Mouse (Mus musculus) intestine, postnatal 0 days (tissue): Measurements from ENCODE around the gene Klhdc8a. TPM values are rescaled to one million over a fixed set of nuclear protein-coding genes. Genes with fewer than 3 reads are reported as not detected.

Source experiments
- ATAC-seq: fragments of 200-750 bp; cut with Nextera tagmentation; 2 replicates; pipeline ENCODE4 v1.8.0; 2017; ENCODE audit warnings: mild to moderate bottlenecking, moderate TSS enrichment, moderate library complexity
- H3K27ac ChIP-seq: fragments of 300-500 bp; sonication (generic); 2 replicates; pipeline ENCODE4 v1.5.1; 2014; ENCODE audit warnings: mild to moderate bottlenecking, low read depth, low read length, moderate library complexity
- H3K27me3 ChIP-seq: fragments of 300-500 bp; sonication (generic); replicated peaks from 2 replicates; pipeline ENCODE4 v1.6.1; 2014; ENCODE audit warnings: low read length, mixed read lengths; ENCODE audit not compliant: control insufficient read depth, insufficient read depth
- H3K36me3 ChIP-seq: fragments of 300-500 bp; sonication (generic); 2 replicates; pipeline ENCODE4 v1.6.1; 2014; ENCODE audit warnings: mild to moderate bottlenecking, moderate library complexity; ENCODE audit not compliant: control insufficient read depth, insufficient read depth
- H3K4me1 ChIP-seq: fragments of 300-500 bp; sonication (generic); replicated peaks from 2 replicates; pipeline ENCODE4 v1.6.1; 2014; ENCODE audit warnings: antibody characterized with exemption, low read length, mixed read lengths; ENCODE audit not compliant: control insufficient read depth, insufficient read depth
- H3K4me2 ChIP-seq: fragments of 300-500 bp; sonication (generic); replicated peaks from 2 replicates; pipeline ENCODE4 v1.6.1; 2014; ENCODE audit warnings: low read depth, mild to moderate bottlenecking, moderate library complexity
- H3K4me3 ChIP-seq: fragments of 300-500 bp; sonication (generic); 2 replicates; pipeline ENCODE4 v1.5.1; 2014; ENCODE audit warnings: low read depth, low read length
- H3K9ac ChIP-seq: fragments of 300-500 bp; sonication (generic); 2 replicates; pipeline ENCODE4 v1.6.1; 2014; ENCODE audit warnings: mild to moderate bottlenecking, low read depth, low read length
- H3K9me3 ChIP-seq: fragments of 300-500 bp; sonication (generic); 2 replicates; pipeline ENCODE4 v1.6.1; 2016; ENCODE audit warnings: mixed run types; ENCODE audit not compliant: control insufficient read depth
- CTCF ChIP-seq: sonication (generic); IDR thresholded peaks from 2 replicates; pipeline ENCODE4 v1.5.1; 2016; ENCODE audit warnings: low read depth, mild to moderate bottlenecking, control low read depth, antibody characterized with exemption, moderate library complexity
- WGBS: fragments of 180-500 bp; shearing (Covaris S2); extraction: QIAGEN DNeasy Blood & Tissue Kit; methylation state at CpG from one replicate; pipeline ENCODE4 v1.1.7; 2014; 5-methylcytosine and 5-hydroxymethylcytosine counted together
- polyA plus RNA-seq: library from polyadenylated mRNA; unstranded; fragments of >200 nt; fragmentation: Nextera tagmentation; extraction: Ambion mirVana; gene quantifications from 2 replicates; pipeline ENCODE4 v1.2.1, GENCODE M21; 2015

The Klhdc8a gene
- polyA plus RNA-seq, 1 experiment from 2014 or later: 0.51 TPM

DNA sequence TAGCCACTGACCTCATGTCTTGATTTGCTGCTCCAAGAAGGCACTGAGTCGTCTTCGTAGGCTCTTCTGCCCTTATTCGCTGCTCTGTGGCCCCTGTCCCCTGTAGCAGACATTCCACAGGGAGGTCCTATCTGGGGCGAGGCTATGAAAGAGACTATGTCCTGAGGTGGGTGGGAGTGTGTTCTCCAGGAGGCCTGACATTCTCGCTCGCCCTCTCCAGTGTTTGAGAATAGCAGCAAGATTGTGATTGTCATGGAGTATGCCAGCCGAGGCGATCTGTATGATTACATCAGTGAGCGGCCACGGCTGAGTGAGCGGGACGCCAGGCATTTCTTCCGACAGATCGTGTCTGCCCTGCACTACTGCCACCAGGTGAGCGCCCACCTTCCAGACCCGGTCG, 29.1 kb downstream of the Klhdc8a start:
- H3K4me2 ChIP-seq: no peak overlapping the region
- no peaks in the 10 kb centered on the region for H3K27me3 ChIP-seq
- ATAC-seq: no peak
- peaks cover 3% of the 10 kb centered on the region; the same call in 1 of the 2 replicates for H3K4me1 ChIP-seq
- H3K9me3 ChIP-seq: no peaks in the 10 kb centered on the region
- peaks cover 55% of the 10 kb centered on the region for H3K36me3 ChIP-seq
- no peak overlapping the region for H3K4me3 ChIP-seq
- H3K27ac ChIP-seq: peak overlapping the region; percentile 62; the same call in 1 of the 2 replicates
- 83% methylated on average over 17 of the region's 17 CpGs for WGBS
- no peak overlapping the region for H3K9ac ChIP-seq
- no peak for TF ChIP-seq CTCF

DNA sequence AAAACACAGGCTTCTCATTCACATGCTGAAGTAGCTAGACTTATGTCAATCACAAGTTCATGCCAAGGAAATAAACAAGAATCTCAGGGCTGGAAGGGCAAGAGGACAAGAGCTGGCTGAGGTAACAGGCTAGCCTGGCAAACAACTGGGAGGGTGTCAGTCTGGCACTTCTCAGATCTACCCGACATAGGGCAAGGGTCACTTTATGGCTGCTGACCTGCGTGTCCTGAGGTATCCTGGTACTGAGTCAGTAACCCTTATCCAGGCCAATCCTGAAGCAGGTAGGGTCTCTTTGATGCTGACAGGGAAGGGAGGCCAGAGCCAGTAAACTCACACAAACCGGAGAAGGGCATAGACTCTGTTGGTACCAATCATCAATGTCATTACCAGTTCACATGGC, 30.1 kb downstream of the Klhdc8a start:
- no peak for TF ChIP-seq CTCF
- Histone ChIP-seq H3K27ac (peak overlapping the region; percentile 62), H3K4me1 (peaks cover 2% of the 10 kb centered on the region), H3K27me3 (no peaks in the 10 kb centered on the region), H3K36me3 (peaks cover 57% of the 10 kb centered on the region), H3K4me3 (no peak overlapping the region), H3K4me2 (no peak overlapping the region), H3K9me3 (no peaks in the 10 kb centered on the region), H3K9ac (no peak overlapping the region)
- peak; percentile 93 for ATAC-seq
- 37% methylated on average over 3 of the region's 3 CpGs for WGBS

DNA sequence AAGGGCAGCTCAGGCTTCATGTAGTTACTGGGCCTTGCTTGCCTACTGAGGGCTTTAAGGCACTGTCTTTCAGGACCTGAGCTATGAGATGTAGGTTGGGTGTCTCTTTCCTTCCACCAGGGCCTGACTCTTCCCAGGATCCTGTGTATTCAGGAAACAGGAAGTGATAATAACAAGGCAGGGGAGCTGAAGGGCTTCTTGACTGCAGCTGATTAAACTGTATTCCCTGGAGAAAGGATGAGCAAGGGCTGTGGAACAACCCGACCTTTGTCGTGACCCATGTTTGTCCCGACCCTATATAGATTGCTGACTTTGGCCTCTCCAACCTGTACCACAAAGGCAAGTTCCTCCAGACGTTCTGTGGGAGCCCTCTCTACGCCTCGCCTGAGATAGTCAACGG, 31.2 kb downstream of the Klhdc8a start:
- Histone ChIP-seq H3K36me3 (peaks cover 57% of the 10 kb centered on the region), H3K4me3 (no peak overlapping the region), H3K27me3 (no peaks in the 10 kb centered on the region), H3K9me3 (no peaks in the 10 kb centered on the region), H3K27ac (no peak overlapping the region), H3K9ac (no peak overlapping the region), H3K4me2 (no peak overlapping the region), H3K4me1 (peaks cover 9% of the 10 kb centered on the region)
- WGBS: 82% methylated on average over 7 of the region's 7 CpGs
- ATAC-seq: no peak
- no peak for TF ChIP-seq CTCF

DNA sequence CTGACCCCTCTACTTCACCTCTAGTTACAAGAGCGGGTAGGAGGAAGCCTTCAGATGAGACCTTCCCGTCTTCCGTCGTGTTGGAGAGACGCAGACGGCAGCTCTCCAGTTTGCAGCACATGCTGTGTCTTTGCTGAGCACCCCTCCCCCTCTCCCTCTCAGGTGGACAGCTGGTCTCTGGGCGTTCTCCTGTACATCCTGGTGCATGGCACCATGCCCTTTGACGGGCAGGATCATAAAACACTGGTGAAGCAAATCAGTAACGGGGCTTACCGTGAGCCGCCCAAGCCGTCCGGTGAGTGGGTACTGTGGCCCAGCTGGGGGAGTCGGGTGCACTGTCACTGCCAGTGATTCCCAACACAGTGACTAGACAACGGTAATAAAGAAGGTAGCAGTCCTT, 32.0 kb downstream of the Klhdc8a start:
- no peak overlapping the region for H3K4me3 ChIP-seq
- no peak for TF ChIP-seq CTCF
- peaks cover 9% of the 10 kb centered on the region for H3K4me1 ChIP-seq
- no peak overlapping the region for H3K27ac ChIP-seq
- no peaks in the 10 kb centered on the region for H3K9me3 ChIP-seq
- no peak overlapping the region for H3K9ac ChIP-seq
- peaks cover 52% of the 10 kb centered on the region for H3K36me3 ChIP-seq
- no peak for ATAC-seq
- WGBS: 84% methylated on average over 15 of the region's 15 CpGs
- H3K4me2 ChIP-seq: no peak overlapping the region
- H3K27me3 ChIP-seq: no peaks in the 10 kb centered on the region

DNA sequence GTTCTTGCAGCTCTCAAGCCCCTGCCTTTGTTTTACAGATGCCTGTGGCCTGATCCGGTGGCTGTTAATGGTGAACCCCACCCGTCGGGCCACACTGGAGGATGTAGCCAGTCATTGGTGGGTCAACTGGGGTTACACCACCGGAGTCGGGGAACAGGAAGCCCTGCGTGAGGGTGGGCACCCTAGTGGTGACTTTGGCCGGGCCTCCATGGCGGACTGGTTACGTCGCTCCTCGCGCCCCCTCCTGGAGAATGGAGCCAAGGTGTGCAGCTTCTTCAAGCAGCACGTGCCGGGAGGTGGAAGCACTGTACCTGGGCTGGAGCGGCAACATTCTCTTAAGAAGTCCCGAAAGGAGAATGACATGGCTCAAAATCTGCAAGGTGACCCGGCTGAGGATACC, 32.9 kb downstream of the Klhdc8a start:
- H3K4me2 ChIP-seq: no peak overlapping the region
- no peak for ATAC-seq
- H3K27ac ChIP-seq: no peak overlapping the region
- H3K4me3 ChIP-seq: no peak overlapping the region
- H3K9me3 ChIP-seq: no peaks in the 10 kb centered on the region
- 88% methylated on average over 17 of the region's 17 CpGs for WGBS
- H3K36me3 ChIP-seq: peaks cover 44% of the 10 kb centered on the region
- no peaks in the 10 kb centered on the region for H3K27me3 ChIP-seq
- no peak overlapping the region for H3K9ac ChIP-seq
- TF ChIP-seq CTCF: no peak
- peaks cover 9% of the 10 kb centered on the region for H3K4me1 ChIP-seq

DNA sequence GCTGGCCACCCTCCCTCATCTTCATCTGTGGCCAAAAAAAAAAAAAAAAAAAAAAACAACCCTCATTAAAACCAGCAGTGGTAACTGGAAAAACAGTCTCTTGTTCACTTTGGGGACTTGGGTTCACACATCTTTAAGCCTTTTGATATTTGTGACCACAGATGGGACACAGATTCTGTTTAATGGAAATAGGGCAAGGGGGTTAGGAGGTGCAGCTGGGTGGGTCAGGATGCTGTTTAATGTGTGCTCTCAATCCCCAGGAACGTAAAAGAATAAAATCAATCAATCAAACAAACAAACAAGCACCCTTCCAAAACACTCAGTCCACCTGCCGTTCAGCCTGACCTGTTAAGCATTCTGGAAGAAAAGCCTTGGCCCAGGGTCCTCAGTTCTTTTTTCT, 34.8 kb downstream of the Klhdc8a start:
- Histone ChIP-seq H3K9ac (no peak overlapping the region), H3K27me3 (no peaks in the 10 kb centered on the region), H3K4me2 (peak overlapping the region; percentile 27; the same call in 1 of the 2 replicates), H3K9me3 (no peaks in the 10 kb centered on the region), H3K4me1 (peaks cover 12% of the 10 kb centered on the region), H3K27ac (peak overlapping the region; percentile 50; the same call in 1 of the 2 replicates), H3K4me3 (no peak overlapping the region), H3K36me3 (peaks cover 29% of the 10 kb centered on the region)
- TF ChIP-seq CTCF: no peak
- ATAC-seq: no peak
- 11% methylated on average over 2 of the region's 2 CpGs for WGBS

DNA sequence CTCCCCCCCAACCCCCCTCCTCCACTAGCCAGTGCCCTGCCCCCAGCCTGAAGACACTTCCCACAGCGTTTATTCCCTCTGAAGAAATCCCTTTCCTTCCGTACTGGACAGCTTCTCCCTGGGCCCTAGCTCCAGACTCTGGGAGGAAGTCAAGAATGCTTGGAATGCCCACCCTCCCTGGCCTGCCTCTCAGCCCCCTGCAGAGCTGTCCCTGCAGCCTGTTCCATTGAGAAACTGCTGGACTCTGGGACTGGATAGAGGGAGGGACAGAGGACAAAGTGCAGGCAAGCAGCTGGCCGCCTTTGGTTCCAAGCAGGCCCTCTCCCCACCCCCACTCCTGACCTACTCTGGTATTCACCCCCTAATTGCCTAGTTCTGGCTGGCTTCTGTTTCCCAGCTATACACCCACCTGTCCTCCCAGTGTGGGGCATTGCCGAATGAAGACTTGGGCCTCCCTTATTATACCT, 35.3 kb downstream of the Klhdc8a start:
- Histone ChIP-seq H3K27ac (peak overlapping the region; percentile 50; the same call in 1 of the 2 replicates), H3K36me3 (peaks cover 29% of the 10 kb centered on the region), H3K9ac (no peak overlapping the region), H3K27me3 (no peaks in the 10 kb centered on the region), H3K4me3 (no peak overlapping the region), H3K4me1 (peaks cover 12% of the 10 kb centered on the region), H3K9me3 (no peaks in the 10 kb centered on the region), H3K4me2 (peak overlapping the region; percentile 27; the same call in 1 of the 2 replicates)
- peak; percentile 42; the same call in 1 of the 2 replicates for ATAC-seq
- no peak for TF ChIP-seq CTCF
- WGBS: 5% methylated on average over 4 of the region's 4 CpGs
